Mouse (Mus musculus) lung, postnatal 36 days (tissue): ENCODE results near the gene Fgfr1op2.
"Not testable (repeated sequence)": the region's sequence is repeated elsewhere in the genome, so short reads cannot be mapped to it uniquely, and the experiment has no call there.

ENCODE experiments used
- DNase-seq: peaks from one replicate; pipeline ENCODE4 v3.0.0; 2022; ENCODE audit warnings: mixed read lengths

Fgfr1op2 gene

DNA sequence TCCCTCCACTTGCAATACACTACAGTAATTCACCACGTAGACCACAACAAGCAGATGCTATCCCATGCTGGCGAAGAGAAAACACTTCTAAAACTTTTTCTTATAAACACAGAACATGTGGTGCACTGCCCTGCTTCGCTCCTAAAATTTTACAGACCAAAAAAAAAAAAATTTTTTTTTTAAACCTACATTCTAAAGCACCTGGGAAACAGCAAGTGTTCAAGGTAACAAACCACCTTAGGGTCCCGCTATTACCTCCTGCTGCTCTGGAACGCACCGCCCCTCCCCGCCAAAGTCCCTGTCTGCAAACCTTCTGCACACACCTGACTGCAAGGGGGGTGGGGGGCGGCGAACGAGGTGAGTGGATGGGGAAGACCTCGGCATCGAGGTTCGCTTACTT, at the start of gene Fgfr1op2:
TSS of gene Fgfr1op2 (plus strand) at position 301 of the 400 bp plus-strand sequence.
- no peak for DNase-seq

- no peak for DNase-seq
These were observed 49.5 kb upstream of the Fgfr1op2 start for GRCm38 (mm10) chr6:146527537-146527936.

DNA sequence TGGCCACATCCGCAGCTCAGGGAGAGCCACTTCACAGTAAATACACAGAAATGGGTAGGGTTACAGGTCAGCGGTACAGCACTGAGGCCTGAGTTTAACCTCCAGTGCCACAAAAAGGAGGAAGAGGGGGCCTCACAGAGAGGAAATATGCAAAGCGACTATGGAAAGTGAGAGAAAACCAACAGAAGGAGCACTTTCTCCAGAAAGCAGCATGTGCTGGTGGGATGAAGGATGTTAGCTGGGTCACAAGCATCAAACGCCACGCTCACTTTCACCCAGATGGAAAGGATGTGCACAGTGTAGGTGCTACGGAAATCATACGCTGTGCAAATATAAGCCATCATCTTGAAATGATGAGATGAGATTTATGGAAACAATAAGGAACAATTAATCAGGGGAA, 46.6 kb upstream of the Fgfr1op2 start:
- no peak for DNase-seq

- DNase-seq = peak; percentile 79
These were observed 46.2 kb upstream of the Fgfr1op2 start for GRCm38 (mm10) chr6:146530769-146531168.

GRCm38 (mm10) chr6:146533146-146533545, 43.9 kb upstream of the Fgfr1op2 start:
- DNase-seq = no peak

DNA sequence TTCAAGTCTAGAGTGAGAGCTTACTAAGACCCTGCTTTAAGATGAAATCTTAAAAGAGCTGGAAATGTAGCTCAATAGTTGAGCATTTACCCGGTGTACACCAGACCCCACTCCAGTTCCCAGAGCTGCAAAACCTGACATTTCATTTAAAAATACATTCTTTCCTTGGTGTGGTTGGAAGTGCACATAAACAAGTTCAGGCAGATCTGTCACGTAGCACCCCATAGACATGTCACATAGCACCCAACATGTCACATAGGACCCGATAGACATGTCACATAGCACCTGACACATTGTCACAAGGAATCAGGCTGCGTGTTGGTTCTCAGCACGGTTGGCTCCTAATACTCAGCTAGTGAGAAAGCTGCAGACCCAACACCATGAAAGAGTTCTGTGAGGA, 41.5 kb upstream of the Fgfr1op2 start:
- no peak for DNase-seq

DNA sequence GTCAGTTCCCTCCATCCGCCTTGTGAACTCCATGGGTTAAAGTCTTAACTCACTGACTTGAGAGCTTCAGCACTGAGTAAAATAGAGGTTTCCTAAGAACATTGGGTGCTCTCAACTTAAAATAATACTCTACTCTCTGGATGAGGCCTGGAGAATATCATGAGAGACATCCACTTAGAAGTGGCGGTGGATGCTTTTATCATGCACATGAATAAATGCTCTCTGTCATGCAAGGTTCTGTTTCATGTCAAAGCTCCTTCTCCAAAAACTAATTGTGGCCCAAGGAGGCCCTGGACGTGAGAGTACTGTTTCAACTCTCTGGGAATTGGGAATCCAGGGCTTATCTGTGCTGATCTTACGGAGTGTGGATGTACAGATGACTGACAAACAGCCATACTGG, 39.9 kb upstream of the Fgfr1op2 start:
- no peak for DNase-seq

DNA sequence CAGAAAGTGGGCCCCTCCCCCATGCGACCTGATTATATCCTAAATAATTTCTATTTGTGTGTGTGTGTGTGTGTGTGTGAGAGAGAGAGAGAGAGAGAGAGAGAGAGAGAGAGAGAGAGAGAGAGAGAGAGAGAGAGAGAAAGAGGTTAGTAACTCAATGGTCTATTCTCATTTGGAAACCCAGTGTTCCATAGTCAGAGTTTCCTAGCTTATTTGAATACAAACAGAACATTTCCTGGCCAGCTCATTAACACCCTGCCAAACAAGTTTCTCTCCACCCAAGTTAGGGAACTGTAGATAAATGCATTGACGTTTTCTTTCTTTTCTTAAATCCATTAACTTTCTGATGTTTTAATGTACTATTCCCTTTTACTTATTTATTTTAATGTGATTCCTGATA, 38.9 kb upstream of the Fgfr1op2 start:
- no peak for DNase-seq

- DNase-seq = no peak
These were observed 38.3 kb upstream of the Fgfr1op2 start for GRCm38 (mm10) chr6:146538661-146539060.

DNA sequence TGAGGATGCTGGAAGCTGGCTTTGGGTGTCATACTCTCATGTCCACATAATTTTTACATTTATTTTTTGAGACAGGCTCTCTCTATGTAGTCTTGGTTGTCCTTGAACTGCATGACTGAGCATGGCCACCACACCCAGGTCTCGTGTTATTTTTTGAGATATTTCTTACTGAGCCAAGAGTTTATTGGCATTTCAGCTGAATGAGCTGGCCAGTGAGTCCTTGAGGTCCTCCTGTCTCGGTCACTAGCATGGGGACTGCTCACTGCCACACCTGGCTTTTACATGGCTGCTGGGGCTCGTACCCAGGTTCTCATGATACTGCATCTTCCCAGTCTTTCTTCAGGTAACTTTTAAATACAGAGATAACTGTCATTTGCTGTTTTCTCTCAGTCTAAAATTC, 36.6 kb upstream of the Fgfr1op2 start:
- no peak for DNase-seq

DNA sequence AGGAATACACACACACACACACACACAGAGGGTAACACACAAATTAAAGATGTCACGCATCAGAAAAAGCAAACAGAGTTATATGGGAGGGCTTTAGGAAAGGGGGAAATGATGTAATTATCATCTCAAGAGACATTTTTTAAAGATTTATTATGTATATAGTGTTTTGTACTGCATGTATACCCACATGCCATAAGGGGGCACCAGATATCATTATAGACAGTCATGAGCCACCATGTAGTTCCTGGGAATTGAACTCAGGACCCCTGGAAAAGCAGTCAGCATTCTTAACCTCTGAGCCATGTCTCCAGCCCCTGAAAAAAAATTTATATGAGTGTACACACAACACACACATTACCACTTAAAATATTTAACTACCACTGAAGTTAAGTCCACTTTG, 32.4 kb upstream of the Fgfr1op2 start:
- no peak for DNase-seq

- peak; percentile 42 for DNase-seq
These were observed 31.6 kb upstream of the Fgfr1op2 start for GRCm38 (mm10) chr6:146545289-146545865.

GRCm38 (mm10) chr6:146550421-146550820, 26.6 kb upstream of the Fgfr1op2 start:
- peak; percentile 36 for DNase-seq

DNA sequence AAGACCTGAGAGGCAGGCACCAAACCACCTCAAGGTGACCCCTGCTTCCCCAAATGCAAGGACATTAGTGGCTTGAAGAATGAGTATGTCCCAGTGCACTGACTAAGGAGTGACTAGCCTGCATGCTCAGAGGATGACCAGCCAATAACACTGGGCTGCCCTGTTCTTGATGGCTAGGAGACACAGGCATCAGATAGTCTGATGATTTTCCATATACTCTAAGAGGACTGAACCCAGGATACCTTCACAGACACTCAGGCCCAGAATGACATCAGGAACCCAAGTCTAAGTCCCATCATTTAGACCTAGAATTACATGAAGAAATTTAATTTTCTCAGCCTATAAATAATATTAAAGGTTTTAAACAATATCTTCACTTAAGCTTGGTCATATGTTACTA, 25.7 kb upstream of the Fgfr1op2 start:
- no peak for DNase-seq

DNA sequence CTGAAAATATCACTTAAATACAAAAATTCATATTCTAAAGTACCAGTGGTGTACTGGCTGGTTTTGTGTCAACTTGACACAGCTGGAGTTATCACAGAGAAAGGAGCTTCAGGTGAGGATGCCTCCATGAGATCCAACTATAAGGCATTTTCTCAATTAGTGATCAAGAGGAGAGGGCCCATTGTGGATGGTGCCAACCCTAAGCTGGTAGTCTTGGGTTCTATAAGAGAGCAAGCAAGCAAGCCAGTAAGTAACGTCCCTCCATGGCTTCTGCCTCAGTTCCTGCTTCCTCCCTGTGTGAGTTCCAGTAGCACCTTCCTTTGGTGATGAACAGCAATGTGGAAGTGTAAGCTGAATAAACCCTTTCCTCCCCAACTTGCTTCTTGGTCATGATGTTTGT, 14.5 kb upstream of the Fgfr1op2 start:
- not testable (repeated sequence) for DNase-seq

DNA sequence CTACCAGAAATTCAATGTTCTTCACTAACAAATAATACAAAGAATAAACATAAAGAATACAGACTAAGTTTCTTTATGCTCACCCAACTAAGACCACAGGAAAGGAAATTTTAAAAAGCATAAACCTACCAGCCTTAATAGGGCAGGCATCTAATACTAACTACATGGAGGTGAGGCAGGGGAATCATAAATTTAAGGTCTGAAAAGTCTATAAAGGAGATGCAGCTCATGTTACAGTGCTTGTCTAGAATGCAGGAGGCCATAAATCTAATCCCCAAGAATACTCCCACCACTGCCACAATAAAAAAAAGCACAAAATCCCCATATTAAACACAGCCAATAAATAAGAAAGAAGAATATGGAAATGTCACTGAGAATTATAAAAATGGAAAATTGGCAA, 4.9 kb upstream of the Fgfr1op2 start:
- no peak for DNase-seq

DNA sequence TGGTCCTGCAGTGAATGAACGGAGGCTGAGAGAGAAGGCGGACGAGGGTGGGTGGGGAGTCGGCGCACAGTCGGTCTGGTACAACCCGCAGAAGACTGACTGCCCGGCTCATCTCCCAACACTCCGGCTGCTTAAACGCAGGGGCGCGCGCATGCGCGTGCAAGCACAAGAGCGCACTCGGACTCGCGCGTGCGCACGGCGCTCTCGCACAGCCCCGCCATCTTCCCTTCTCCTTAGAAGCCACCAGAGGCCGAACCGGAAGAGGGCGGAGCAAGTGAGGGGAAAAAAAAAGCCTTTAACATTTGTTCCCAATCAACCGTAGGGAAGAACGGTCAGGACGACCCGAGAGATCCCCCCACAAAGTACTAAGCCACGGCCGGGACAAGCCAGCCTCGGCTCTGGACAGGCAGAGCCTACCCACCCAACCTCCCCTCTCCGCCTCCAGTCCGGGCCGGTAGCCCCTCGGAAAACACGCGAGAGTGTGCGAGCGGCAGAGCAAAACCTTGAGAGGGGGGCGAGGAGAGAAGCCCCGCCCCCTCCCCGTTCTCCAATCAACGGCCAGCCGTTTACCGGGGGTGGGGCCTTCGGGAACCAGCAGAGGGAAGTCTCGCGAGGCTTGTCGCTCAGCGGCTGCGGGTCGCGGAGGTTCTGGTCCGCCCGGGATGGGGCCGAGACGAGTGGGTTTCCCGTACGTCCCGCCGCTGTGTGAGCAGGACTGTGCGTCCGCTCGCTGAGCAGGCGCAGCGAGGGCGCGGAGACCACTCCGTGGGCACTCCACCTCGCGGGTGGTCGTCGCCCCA, 507 bp downstream of the Fgfr1op2 start, which contains the start of gene Ints13:
TSS of gene Ints13 (minus strand) at position 526 of the 800 bp plus-strand sequence.
- peak; percentile 98 for DNase-seq

DNA sequence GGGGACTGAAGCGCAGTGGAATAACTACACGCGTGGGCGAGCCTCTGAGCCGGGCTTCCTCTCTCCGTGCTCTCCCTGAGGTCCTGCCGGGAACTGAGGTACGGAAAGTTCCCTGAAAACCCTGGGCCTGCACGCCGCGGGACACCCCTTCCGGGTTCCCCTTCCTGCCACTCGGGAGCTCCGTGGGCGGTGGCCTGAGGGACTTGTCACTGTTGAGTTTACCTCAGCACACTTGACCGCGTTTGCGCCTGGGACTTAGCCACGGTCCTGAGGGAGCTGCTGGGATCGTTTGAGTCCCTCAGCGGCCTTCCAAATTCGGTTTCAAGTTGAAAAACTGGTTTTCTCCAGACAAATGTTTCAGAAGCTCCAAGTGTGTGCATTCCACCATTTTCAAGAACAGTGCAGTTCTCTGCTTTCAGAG, 1.1 kb downstream of the Fgfr1op2 start:
- peak; percentile 88 for DNase-seq

- peak; percentile 24 for DNase-seq
These were observed 1.6 kb downstream of the Fgfr1op2 start for GRCm38 (mm10) chr6:146578586-146578985.

DNA sequence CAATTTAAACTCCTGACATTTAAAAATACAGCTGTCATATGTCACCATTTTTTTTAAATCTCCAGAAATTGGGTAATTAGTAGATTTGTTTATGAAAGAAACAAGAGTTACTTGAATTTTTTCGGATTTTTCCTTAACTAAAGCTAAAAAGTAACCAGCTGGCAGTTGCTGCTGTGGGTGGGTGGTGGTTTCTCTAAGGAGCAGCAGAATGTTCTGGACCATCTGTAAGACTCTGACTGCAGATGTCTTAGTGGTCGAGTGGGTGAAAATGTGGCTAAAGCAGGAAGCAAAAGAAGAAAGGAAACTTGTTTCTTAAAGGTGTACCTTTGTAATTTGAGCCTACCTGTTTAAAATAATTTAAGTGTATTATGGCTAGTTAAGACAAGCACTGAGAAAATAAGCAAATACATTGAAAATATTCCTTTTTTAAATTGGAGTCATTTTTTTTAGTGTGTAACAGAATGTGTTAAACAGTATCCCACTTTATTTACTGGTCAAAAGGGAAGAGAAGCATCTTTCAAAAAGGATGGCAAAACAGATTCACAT, 3.5 kb downstream of the Fgfr1op2 start:
- DNase-seq = no peak

GRCm38 (mm10) chr6:146583366-146584046, 6.5 kb downstream of the Fgfr1op2 start:
- no peak for DNase-seq

DNA sequence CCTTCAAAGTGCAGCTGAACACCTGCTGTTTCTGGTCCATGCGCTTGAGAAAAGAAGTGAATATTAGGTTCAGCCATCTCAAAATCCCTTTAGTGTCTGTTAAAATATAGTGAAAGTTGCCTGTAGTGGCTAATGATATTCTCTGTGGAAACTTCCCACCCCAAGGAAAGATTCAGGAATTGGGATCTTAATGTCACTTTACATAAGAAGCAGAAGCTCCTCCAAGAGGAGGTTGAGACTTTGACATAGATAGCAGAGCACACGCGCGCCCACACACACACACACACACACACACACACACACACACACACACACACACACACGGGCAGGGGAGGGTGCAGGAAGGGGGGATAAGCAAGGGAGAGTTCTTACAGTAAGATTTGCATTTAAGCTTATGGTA, 8.1 kb downstream of the Fgfr1op2 start:
- no peak for DNase-seq

- no peak for DNase-seq
These were observed 25.6 kb downstream of the Fgfr1op2 start for GRCm38 (mm10) chr6:146602601-146603000.

- no peak for DNase-seq
These were observed 26.6 kb downstream of the Fgfr1op2 start for GRCm38 (mm10) chr6:146603651-146604050.
